Mouse (Mus musculus): Measurements from ENCODE around the gene Draxin. TPM values are rescaled to one million over a fixed set of nuclear protein-coding genes. Genes with fewer than 3 reads are reported as not detected.

Gene Draxin
- total and polyA plus RNA-seq, 3 experiments, result 0.04 TPM; not detected in 2

- TF ChIP-seq SMC3 (IDR thresholded peaks at IDR 0.05; ENCODE audit: low read depth, low read length) (no peak), JUND (conservative IDR thresholded peaks at IDR 0.05; ENCODE audit: low read depth, low read length) (no peak), MYC (IDR thresholded peaks at IDR 0.05; ENCODE audit: low read depth, low read length) (no peak), E2F4 (IDR thresholded peaks at IDR 0.05; ENCODE audit: insufficient replicate concordance, low read depth, low read length) (no peak), HCFC1 (IDR thresholded peaks at IDR 0.05; ENCODE audit: low read depth, low read length) (peak; percentile 70), MEF2A (IDR thresholded peaks at IDR 0.05; ENCODE audit: borderline replicate concordance, low read depth, low read length) (no peak), RCOR1 (conservative IDR thresholded peaks at IDR 0.05; ENCODE audit: low read depth, low read length) (no peak), MAFK (IDR thresholded peaks at IDR 0.05; ENCODE audit: insufficient replicate concordance, low read length) (no peak), CHD1 (IDR thresholded peaks at IDR 0.05; ENCODE audit: low read depth, low read length) (no peak)
These were observed 42.5 kb downstream of the Draxin start, which contains the start of gene Agtrap (continued) for GRCm38 (mm10) chr4:148087907-148088527.

- H3K79me2 ChIP-seq (replicated peaks; ENCODE audit: control insufficient read depth, extremely low read depth, insufficient read depth, poor library complexity, severe bottlenecking), result no peaks in the 10 kb centered on the region
- H3K36me3 ChIP-seq (replicated peaks in 1 of 2; ENCODE audit: control insufficient read depth in 1 of 2, insufficient read depth in 1 of 2, low read length in 1 of 2), result peaks cover 7 to 8% of the 10 kb centered on the region in 2 experiments
- H3K9me3 ChIP-seq (replicated peaks; ENCODE audit: low read length), result no peaks in the 10 kb centered on the region
- no peak overlapping the region for H3K27ac ChIP-seq (ENCODE audit: insufficient read depth, low read depth)
- peak overlapping the region; percentile 64 for H3K9ac ChIP-seq (ENCODE audit: insufficient read depth, low read depth)
- H3K4me1 ChIP-seq (ENCODE audit: control insufficient read depth in 1 of 2, insufficient read depth in 2 of 2), result peaks cover 6 to 16% of the 10 kb centered on the region in 2 experiments; a peak in 3 of 4 replicates
- peak overlapping the region; percentile 62 to 79 (median 74) for H3K4me3 ChIP-seq (replicated peaks in 1 of 3; ENCODE audit: low read depth in 2 of 3, low read length in 2 of 3, poor library complexity in 1 of 3)
- in situ Hi-C loops (cut with MboI; ENCODE audit: low pct_ligation_motif_present, low pct_unique_long_range_greater_than_20kb, low sequenced_read_pairs), result no loop called here
- no peaks in the 10 kb centered on the region for H3K27me3 ChIP-seq (replicated peaks)
- dilution Hi-C loops (cut with MboI; ENCODE audit: extremely low pct_ligation_motif_present, extremely low pct_unique_long_range_greater_than_20kb, low sequenced_read_pairs), result no loop called here
- TF ChIP-seq ZKSCAN1 (IDR thresholded peaks at IDR 0.05; ENCODE audit: borderline replicate concordance, low read depth, low read length), result no peak
- no peak for TF ChIP-seq PAX5 (IDR thresholded peaks at IDR 0.05; ENCODE audit: low read length)
- TF ChIP-seq ZC3H11A (IDR thresholded peaks at IDR 0.05; ENCODE audit: low read depth, low read length), result no peak
- TF ChIP-seq EP300 (IDR thresholded peaks at IDR 0.05; ENCODE audit: low read length), result no peak
- DNase-seq (ENCODE audit: extremely low read depth), result no peak
- H3K4me2 ChIP-seq (ENCODE audit: insufficient read depth, low read depth, poor library complexity, severe bottlenecking), result peak overlapping the region; percentile 72
These were observed 43.2 kb downstream of the Draxin start for GRCm38 (mm10) chr4:148087091-148087906.

GRCm38 (mm10) chr4:148085907-148086305 is 44.6 kb downstream of the Draxin start:
- no peak overlapping the region for H3K27ac ChIP-seq (ENCODE audit: insufficient read depth, low read depth)
- no peak overlapping the region for H3K4me2 ChIP-seq (ENCODE audit: insufficient read depth, low read depth, poor library complexity, severe bottlenecking)
- TF ChIP-seq ELF1 (IDR thresholded peaks at IDR 0.05; ENCODE audit: low read depth, low read length), result no peak
- no peak for TF ChIP-seq KAT2A (IDR thresholded peaks at IDR 0.05; ENCODE audit: insufficient replicate concordance, low read length)
- TF ChIP-seq HCFC1 (IDR thresholded peaks at IDR 0.05; ENCODE audit: low read depth, low read length), result no peak
- no peak for TF ChIP-seq CHD1 (IDR thresholded peaks at IDR 0.05; ENCODE audit: low read depth, low read length)
- TF ChIP-seq ZKSCAN1 (IDR thresholded peaks at IDR 0.05; ENCODE audit: borderline replicate concordance, low read depth, low read length), result no peak
- TF ChIP-seq MAX (IDR thresholded peaks at IDR 0.05; ENCODE audit: low read length), result no peak
- TF ChIP-seq JUN (IDR thresholded peaks at IDR 0.05; ENCODE audit: insufficient read depth, low read depth, low read length), result no peak
- TF ChIP-seq JUND (conservative IDR thresholded peaks at IDR 0.05; ENCODE audit: low read depth, low read length), result no peak
- no peak for TF ChIP-seq ETS1 (conservative IDR thresholded peaks at IDR 0.05; ENCODE audit: low read depth, low read length)
- TF ChIP-seq MEF2A (IDR thresholded peaks at IDR 0.05; ENCODE audit: borderline replicate concordance, low read depth, low read length), result no peak
- no peak for TF ChIP-seq RCOR1 (conservative IDR thresholded peaks at IDR 0.05; ENCODE audit: low read depth, low read length)
- no peak for TF ChIP-seq ZNF384 (IDR thresholded peaks at IDR 0.05; ENCODE audit: low read depth, low read length)
- TF ChIP-seq BHLHE40 (IDR thresholded peaks at IDR 0.05; ENCODE audit: low read depth, low read length), result no peak
- no peak for TF ChIP-seq IRF4 (IDR thresholded peaks at IDR 0.05; ENCODE audit: low read depth, low read length)
- TF ChIP-seq TBP (conservative IDR thresholded peaks at IDR 0.05; ENCODE audit: low read depth, low read length), result no peak
- no peak for TF ChIP-seq POLR2AphosphoS2 (IDR thresholded peaks at IDR 0.05; ENCODE audit: low read depth, low read length)
- TF ChIP-seq RAD21 (IDR thresholded peaks at IDR 0.05; ENCODE audit: low read depth, low read length), result no peak
- no peak for TF ChIP-seq POLR2A (IDR thresholded peaks at IDR 0.05; ENCODE audit: low read depth, low read length)
- in situ Hi-C loops (cut with MboI; ENCODE audit: low pct_ligation_motif_present, low pct_unique_long_range_greater_than_20kb, low sequenced_read_pairs) (no loop called here), dilution Hi-C loops (cut with MboI; ENCODE audit: extremely low pct_ligation_motif_present, extremely low pct_unique_long_range_greater_than_20kb, low sequenced_read_pairs) (no loop called here)
- no peak overlapping the region for H3K9ac ChIP-seq (ENCODE audit: insufficient read depth, low read depth)
- peaks cover 6 to 16% of the 10 kb centered on the region in 2 experiments; a peak in 3 of 4 replicates for H3K4me1 ChIP-seq (ENCODE audit: control insufficient read depth in 1 of 2, insufficient read depth in 2 of 2)
- no peaks in the 10 kb centered on the region for H3K9me3 ChIP-seq (replicated peaks; ENCODE audit: low read length)
- no peaks in the 10 kb centered on the region for H3K27me3 ChIP-seq (replicated peaks)
- no peak for DNase-seq (ENCODE audit: extremely low read depth)
- H3K79me2 ChIP-seq (replicated peaks; ENCODE audit: control insufficient read depth, extremely low read depth, insufficient read depth, poor library complexity, severe bottlenecking), result no peaks in the 10 kb centered on the region
- H3K4me3 ChIP-seq (replicated peaks in 1 of 3; ENCODE audit: low read depth in 2 of 3, low read length in 2 of 3, poor library complexity in 1 of 3), result no peak overlapping the region
- peaks cover 15 to 21% of the 10 kb centered on the region in 2 experiments for H3K36me3 ChIP-seq (replicated peaks in 1 of 2; ENCODE audit: control insufficient read depth in 1 of 2, insufficient read depth in 1 of 2, low read length in 1 of 2)
